Mouse (Mus musculus) heart, embryonic 15.5 days (tissue): ENCODE results near the gene Pilrb2. TPM values are rescaled to one million over a fixed set of nuclear protein-coding genes. Genes with fewer than 3 reads are reported as not detected.
A peak's percentile ranks its signal among the peaks of the same experiment; 100 is the strongest.
"Not testable (repeated sequence)": the region's sequence is repeated elsewhere in the genome, so short reads cannot be mapped to it uniquely, and the experiment has no call there.

ENCODE experiments used
- ATAC-seq: fragments of 200-750 bp; cut with Nextera tagmentation; replicated peaks from 2 replicates; pipeline ENCODE4 v1.8.0; 2017; ENCODE audit warnings: low read depth, moderate TSS enrichment; ENCODE audit not compliant: insufficient number of reproducible peaks, insufficient read depth, low FRiP score
- H3K27ac ChIP-seq: fragments of 300-500 bp; sonication (generic); 2 replicates; pipeline ENCODE4 v1.5.1; 2015; ENCODE audit warnings: mild to moderate bottlenecking, inconsistent platforms
- H3K27me3 ChIP-seq: fragments of 300-500 bp; sonication (generic); 2 replicates; pipeline ENCODE4 v1.6.1; 2015; ENCODE audit warnings: inconsistent platforms
- H3K36me3 ChIP-seq: fragments of 300-500 bp; sonication (generic); 2 replicates; pipeline ENCODE4 v1.6.1; 2015; ENCODE audit warnings: mild to moderate bottlenecking, inconsistent platforms
- H3K4me1 ChIP-seq: fragments of 300-500 bp; sonication (generic); replicated peaks from 2 replicates; pipeline ENCODE4 v1.6.1; 2015; ENCODE audit warnings: inconsistent platforms
- H3K4me2 ChIP-seq: fragments of 300-500 bp; sonication (generic); 2 replicates; pipeline ENCODE4 v1.6.1; 2015; ENCODE audit warnings: inconsistent platforms, mild to moderate bottlenecking, moderate library complexity
- H3K4me3 ChIP-seq: fragments of 300-500 bp; sonication (generic); 2 replicates; pipeline ENCODE4 v1.5.1; 2015; ENCODE audit warnings: mild to moderate bottlenecking, inconsistent platforms
- H3K9ac ChIP-seq: fragments of 300-500 bp; sonication (generic); 2 replicates; pipeline ENCODE4 v1.6.1; 2015; ENCODE audit warnings: mild to moderate bottlenecking, inconsistent platforms
- H3K9me3 ChIP-seq: fragments of 300-500 bp; sonication (generic); replicated peaks from 2 replicates; pipeline ENCODE4 v1.6.1; 2016; ENCODE audit warnings: inconsistent platforms
- WGBS: fragments of 180-500 bp; shearing (Covaris S2); methylation state at CpG from one replicate; pipeline ENCODE4 v1.1.7; 2015; ENCODE audit warnings: mixed read lengths; 5-methylcytosine and 5-hydroxymethylcytosine counted together
- polyA plus RNA-seq: library from polyadenylated mRNA; unstranded; fragments of >200 nt; fragmentation: Nextera tagmentation; extraction: Ambion mirVana; gene quantifications from 2 replicates; pipeline ENCODE4 v1.2.1, GENCODE M21; 2015

The Pilrb2 gene
- polyA plus RNA-seq, 1 experiment from 2014 or later = 1.5 TPM

GRCm38 (mm10) chr5:137872381-137872702 is 727 bp upstream of the Pilrb2 start:
- not testable (repeated sequence) for H3K36me3 ChIP-seq, H3K4me3 ChIP-seq, H3K27me3 ChIP-seq, H3K4me2 ChIP-seq, H3K9me3 ChIP-seq, H3K27ac ChIP-seq, ATAC-seq, H3K4me1 ChIP-seq, H3K9ac ChIP-seq
- WGBS = 27% methylated on average over 1 of the region's 1 CpGs

- not testable (repeated sequence) for H3K9ac ChIP-seq, H3K36me3 ChIP-seq, H3K4me1 ChIP-seq, H3K27me3 ChIP-seq, H3K9me3 ChIP-seq, H3K4me3 ChIP-seq, H3K27ac ChIP-seq, H3K4me2 ChIP-seq, ATAC-seq
- WGBS = 53% methylated on average over 2 of the region's 2 CpGs
Observed at GRCm38 (mm10) chr5:137868600-137868999, 3.0 kb downstream of the Pilrb2 start.

- not testable (repeated sequence) for H3K27ac ChIP-seq, H3K36me3 ChIP-seq, H3K4me2 ChIP-seq, ATAC-seq, H3K9me3 ChIP-seq, H3K4me3 ChIP-seq, H3K4me1 ChIP-seq, H3K27me3 ChIP-seq, H3K9ac ChIP-seq
- 94% methylated on average over 1 of the region's 1 CpGs for WGBS
Observed at GRCm38 (mm10) chr5:137864008-137864407, 7.6 kb downstream of the Pilrb2 start.

GRCm38 (mm10) chr5:137857960-137858710 is 13.5 kb downstream of the Pilrb2 start, which contains the start of gene Pilrb1:
Gene Pilrb1 (minus strand): TSS chr5:137858106.
- H3K4me3 ChIP-seq, H3K36me3 ChIP-seq, H3K9ac ChIP-seq, H3K4me2 ChIP-seq, H3K27ac ChIP-seq, H3K4me1 ChIP-seq, H3K9me3 ChIP-seq, H3K27me3 ChIP-seq, ATAC-seq: not testable (repeated sequence)
- WGBS = 58% methylated on average over 2 of the region's 2 CpGs

GRCm38 (mm10) chr5:137856870-137857269 is 14.7 kb downstream of the Pilrb2 start:
- not testable (repeated sequence) for H3K36me3 ChIP-seq, H3K9ac ChIP-seq, H3K27ac ChIP-seq, H3K4me3 ChIP-seq, ATAC-seq, H3K4me2 ChIP-seq, H3K4me1 ChIP-seq, H3K9me3 ChIP-seq, H3K27me3 ChIP-seq
- 63% methylated on average over 5 of the region's 5 CpGs for WGBS

- H3K36me3 ChIP-seq, H3K27ac ChIP-seq, H3K4me3 ChIP-seq, H3K9ac ChIP-seq, ATAC-seq, H3K4me2 ChIP-seq, H3K4me1 ChIP-seq, H3K9me3 ChIP-seq, H3K27me3 ChIP-seq: not testable (repeated sequence)
- WGBS = 63% methylated on average over 3 of the region's 3 CpGs
Observed at GRCm38 (mm10) chr5:137854907-137855306, 16.7 kb downstream of the Pilrb2 start.

GRCm38 (mm10) chr5:137850313-137850712 is 21.3 kb downstream of the Pilrb2 start:
- not testable (repeated sequence) for H3K27ac ChIP-seq, H3K27me3 ChIP-seq, H3K4me1 ChIP-seq, H3K9ac ChIP-seq, H3K36me3 ChIP-seq, H3K4me2 ChIP-seq, H3K9me3 ChIP-seq, ATAC-seq, H3K4me3 ChIP-seq
- 69% methylated on average over 1 of the region's 1 CpGs for WGBS

GRCm38 (mm10) chr5:137837110-137837509 is 34.5 kb downstream of the Pilrb2 start:
- H3K4me2 ChIP-seq, H3K4me1 ChIP-seq, H3K9ac ChIP-seq, H3K36me3 ChIP-seq, H3K4me3 ChIP-seq, H3K27ac ChIP-seq, H3K9me3 ChIP-seq, ATAC-seq, H3K27me3 ChIP-seq: not testable (repeated sequence)

GRCm38 (mm10) chr5:137836611-137837010 is 35.0 kb downstream of the Pilrb2 start:
- Histone ChIP-seq H3K27ac (no peak overlapping the region), H3K36me3 (no peaks in the 10 kb centered on the region), H3K9ac (no peak overlapping the region), H3K4me1 (no peaks in the 10 kb centered on the region), H3K4me3 (no peak overlapping the region), H3K27me3 (no peaks in the 10 kb centered on the region), H3K9me3 (no peaks in the 10 kb centered on the region), H3K4me2 (no peak overlapping the region)
- ATAC-seq = no peak

GRCm38 (mm10) chr5:137835966-137836520 is 35.6 kb downstream of the Pilrb2 start, which contains the start of gene Pilra:
Gene Pilra (minus strand): TSS chr5:137836281.
- not testable (repeated sequence) for H3K36me3 ChIP-seq, H3K4me3 ChIP-seq, H3K4me1 ChIP-seq, H3K27ac ChIP-seq, H3K9me3 ChIP-seq, ATAC-seq, H3K4me2 ChIP-seq, H3K9ac ChIP-seq, H3K27me3 ChIP-seq
- 55% methylated on average over 2 of the region's 2 CpGs for WGBS

GRCm38 (mm10) chr5:137833500-137833899 is 38.1 kb downstream of the Pilrb2 start:
- Histone ChIP-seq H3K4me2 (no peak overlapping the region), H3K9me3 (no peaks in the 10 kb centered on the region), H3K27ac (no peak overlapping the region), H3K4me3 (no peak overlapping the region), H3K27me3 (no peaks in the 10 kb centered on the region), H3K36me3 (no peaks in the 10 kb centered on the region), H3K9ac (no peak overlapping the region), H3K4me1 (no peaks in the 10 kb centered on the region)
- 44% methylated on average over 4 of the region's 4 CpGs for WGBS
- peak; percentile 61 for ATAC-seq

- H3K4me3 ChIP-seq = no peak overlapping the region
- WGBS = 66% methylated on average over 6 of the region's 6 CpGs
Observed at GRCm38 (mm10) chr5:137831506-137831905, 40.1 kb downstream of the Pilrb2 start.

More at GRCm38 (mm10) chr5:137831506-137831905, 40.1 kb downstream of the Pilrb2 start:
- Histone ChIP-seq H3K4me1 (no peaks in the 10 kb centered on the region), H3K27ac (no peak overlapping the region), H3K36me3 (no peaks in the 10 kb centered on the region), H3K27me3 (no peaks in the 10 kb centered on the region), H3K4me2 (no peak overlapping the region), H3K9ac (no peak overlapping the region), H3K9me3 (no peaks in the 10 kb centered on the region)
- ATAC-seq = no peak
